Mouse (Mus musculus) embryonic facial prominence, embryonic 14.5 days (tissue): ENCODE data around the gene Gtf3a. TPM values are rescaled to one million over a fixed set of nuclear protein-coding genes. Genes with fewer than 3 reads are reported as not detected.
"Not testable (repeated sequence)": the region's sequence is repeated elsewhere in the genome, so short reads cannot be mapped to it uniquely, and the experiment has no call there.

ENCODE experiments used
- ATAC-seq: fragments of 200-750 bp; cut with Nextera tagmentation; 2 replicates; pipeline ENCODE4 v1.8.0; 2017; ENCODE audit warnings: low read depth, moderate number of reproducible peaks, moderate TSS enrichment
- DNase-seq: peaks from one replicate; pipeline ENCODE4 v3.0.0-alpha.2; 2015; ENCODE audit warnings: low spot score
- H3K27ac ChIP-seq: fragments of 300-500 bp; sonication (generic); replicated peaks from 2 replicates; pipeline ENCODE4 v1.5.1; 2014; ENCODE audit warnings: low read depth, mild to moderate bottlenecking, low read length, moderate library complexity
- H3K27me3 ChIP-seq: fragments of 300-500 bp; sonication (generic); replicated peaks from 2 replicates; pipeline ENCODE4 v1.6.1; 2014; ENCODE audit warnings: low read length; ENCODE audit not compliant: control insufficient read depth, insufficient read depth
- H3K36me3 ChIP-seq: fragments of 300-500 bp; sonication (generic); 2 replicates; pipeline ENCODE4 v1.6.1; 2014; ENCODE audit warnings: low read length, mixed read lengths; ENCODE audit not compliant: control insufficient read depth, insufficient read depth
- H3K4me1 ChIP-seq: fragments of 300-500 bp; sonication (generic); 2 replicates; pipeline ENCODE4 v1.6.1; 2014; ENCODE audit warnings: antibody characterized with exemption, low read length; ENCODE audit not compliant: control insufficient read depth, insufficient read depth
- H3K4me2 ChIP-seq: fragments of 300-500 bp; sonication (generic); 2 replicates; pipeline ENCODE4 v1.6.1; 2014; ENCODE audit warnings: low read depth, mild to moderate bottlenecking, low read length, moderate library complexity, mixed read lengths
- H3K4me3 ChIP-seq: fragments of 300-500 bp; sonication (generic); 2 replicates; pipeline ENCODE4 v1.5.1; 2014; ENCODE audit warnings: low read depth, mild to moderate bottlenecking, low read length
- H3K9ac ChIP-seq: fragments of 300-500 bp; sonication (generic); 2 replicates; pipeline ENCODE4 v1.6.1; 2014; ENCODE audit warnings: low read depth, mild to moderate bottlenecking, low read length, moderate library complexity, mixed read lengths
- H3K9me3 ChIP-seq: fragments of 300-500 bp; sonication (generic); 2 replicates; pipeline ENCODE4 v1.6.1; 2016; ENCODE audit warnings: low read length; ENCODE audit not compliant: control insufficient read depth
- WGBS: fragments of 180-500 bp; shearing (Covaris S2); extraction: QIAGEN DNeasy Blood & Tissue Kit; methylation state at CpG from one replicate; pipeline ENCODE4 v1.1.7; 2014; 5-methylcytosine and 5-hydroxymethylcytosine counted together
- polyA plus RNA-seq: library from polyadenylated mRNA; unstranded; fragments of >200 nt; fragmentation: Nextera tagmentation; extraction: Ambion mirVana; gene quantifications from 2 replicates; pipeline ENCODE4 v1.2.1, GENCODE M21; 2014

The Gtf3a gene
- polyA plus RNA-seq, 1 experiment from 2014 or later, result 86.0 TPM

- no peaks in the 10 kb centered on the region for H3K27me3 ChIP-seq
- DNase-seq (peak; percentile 63), ATAC-seq (peak; percentile 67)
- H3K4me3 ChIP-seq, result no peak overlapping the region
- H3K4me2 ChIP-seq, result no peak overlapping the region
- H3K36me3 ChIP-seq, result no peaks in the 10 kb centered on the region
- WGBS, result 60% methylated on average over 7 of the region's 7 CpGs
- no peaks in the 10 kb centered on the region for H3K9me3 ChIP-seq
- no peak overlapping the region for H3K27ac ChIP-seq
- H3K4me1 ChIP-seq, result no peaks in the 10 kb centered on the region; the same call in 1 of the 2 replicates
- no peak overlapping the region for H3K9ac ChIP-seq
These were observed 35.1 kb upstream of the Gtf3a start for GRCm38 (mm10) chr5:146913355-146913754.

GRCm38 (mm10) chr5:146914088-146914766, 34.2 kb upstream of the Gtf3a start:
- ATAC-seq (peak; percentile 55; the same call in 1 of the 2 replicates), DNase-seq (peak; percentile 57)
- Histone ChIP-seq H3K9ac (no peak overlapping the region), H3K9me3 (no peaks in the 10 kb centered on the region), H3K27ac (no peak overlapping the region), H3K36me3 (no peaks in the 10 kb centered on the region), H3K4me2 (no peak overlapping the region), H3K4me3 (no peak overlapping the region), H3K4me1 (no peaks in the 10 kb centered on the region; the same call in 1 of the 2 replicates), H3K27me3 (no peaks in the 10 kb centered on the region)
- 25% methylated on average over 9 of the region's 9 CpGs for WGBS

- 65% methylated on average over 8 of the region's 8 CpGs for WGBS
- no peaks in the 10 kb centered on the region for H3K9me3 ChIP-seq
These were observed 32.2 kb upstream of the Gtf3a start for GRCm38 (mm10) chr5:146916273-146916672.

GRCm38 (mm10) chr5:146916806-146917205, 31.7 kb upstream of the Gtf3a start:
- H3K4me2 ChIP-seq, result no peak overlapping the region
- DNase-seq, result no peak
- H3K27ac ChIP-seq, result no peak overlapping the region
- no peak overlapping the region for H3K9ac ChIP-seq
- H3K9me3 ChIP-seq, result no peaks in the 10 kb centered on the region
- 29% methylated on average over 6 of the region's 6 CpGs for WGBS
- peaks cover 5% of the 10 kb centered on the region for H3K4me1 ChIP-seq
- H3K36me3 ChIP-seq, result no peaks in the 10 kb centered on the region
- no peak for ATAC-seq
- no peak overlapping the region for H3K4me3 ChIP-seq
- H3K27me3 ChIP-seq, result no peaks in the 10 kb centered on the region

More at GRCm38 (mm10) chr5:146916273-146916672, 32.2 kb upstream of the Gtf3a start:
- Histone ChIP-seq H3K27ac (no peak overlapping the region), H3K9ac (no peak overlapping the region), H3K4me3 (no peak overlapping the region), H3K36me3 (no peaks in the 10 kb centered on the region), H3K4me1 (peaks cover 5% of the 10 kb centered on the region), H3K27me3 (no peaks in the 10 kb centered on the region), H3K4me2 (no peak overlapping the region)
- no peak for DNase-seq
- no peak for ATAC-seq

GRCm38 (mm10) chr5:146917357-146917756, 31.1 kb upstream of the Gtf3a start:
- H3K27me3 ChIP-seq, H3K4me3 ChIP-seq, H3K4me2 ChIP-seq, H3K27ac ChIP-seq, H3K4me1 ChIP-seq, DNase-seq, H3K9me3 ChIP-seq, H3K36me3 ChIP-seq, ATAC-seq, H3K9ac ChIP-seq: not testable (repeated sequence)
- WGBS, result 83% methylated on average over 6 of the region's 6 CpGs

GRCm38 (mm10) chr5:146919874-146920273, 28.6 kb upstream of the Gtf3a start:
- DNase-seq, result no peak
- Histone ChIP-seq H3K4me2 (peak overlapping the region; percentile 59), H3K4me1 (peaks cover 5% of the 10 kb centered on the region; the same call in 1 of the 2 replicates), H3K9ac (peak overlapping the region; percentile 52; the same call in 1 of the 2 replicates), H3K36me3 (no peaks in the 10 kb centered on the region), H3K4me3 (peak overlapping the region; percentile 28), H3K9me3 (no peaks in the 10 kb centered on the region), H3K27ac (no peak overlapping the region), H3K27me3 (no peaks in the 10 kb centered on the region)
- WGBS, result 12% methylated on average over 6 of the region's 6 CpGs
- no peak for ATAC-seq

GRCm38 (mm10) chr5:146920314-146921161, 27.9 kb upstream of the Gtf3a start:
- DNase-seq (no peak), ATAC-seq (no peak)
- peak overlapping the region; percentile 59 for H3K4me2 ChIP-seq
- WGBS, result 2% methylated on average over 15 of the region's 27 CpGs
- H3K9me3 ChIP-seq, result no peaks in the 10 kb centered on the region
- H3K4me1 ChIP-seq, result peaks cover 5% of the 10 kb centered on the region; the same call in 1 of the 2 replicates
- H3K27me3 ChIP-seq, result no peaks in the 10 kb centered on the region
- H3K9ac ChIP-seq, result peak overlapping the region; percentile 52; the same call in 1 of the 2 replicates
- peak overlapping the region; percentile 28 for H3K4me3 ChIP-seq
- H3K27ac ChIP-seq, result no peak overlapping the region
- no peaks in the 10 kb centered on the region for H3K36me3 ChIP-seq

GRCm38 (mm10) chr5:146921224-146921623, 27.2 kb upstream of the Gtf3a start:
- Histone ChIP-seq H3K27me3 (no peaks in the 10 kb centered on the region), H3K4me3 (no peak overlapping the region), H3K4me2 (no peak overlapping the region), H3K36me3 (no peaks in the 10 kb centered on the region), H3K27ac (no peak overlapping the region), H3K4me1 (peaks cover 5% of the 10 kb centered on the region; the same call in 1 of the 2 replicates), H3K9ac (no peak overlapping the region), H3K9me3 (no peaks in the 10 kb centered on the region)
- no peak for ATAC-seq
- WGBS, result 58% methylated on average over 8 of the region's 8 CpGs
- DNase-seq, result no peak
